Mouse (Mus musculus) kidney, postnatal 0 days (tissue): ENCODE measurements around the gene Fezf1. TPM values are rescaled to one million over a fixed set of nuclear protein-coding genes. Genes with fewer than 3 reads are reported as not detected.

Experiments used
- ATAC-seq: fragments of 200-750 bp; cut with Nextera tagmentation; replicated peaks from 2 replicates; pipeline ENCODE4 v1.8.0; 2017; ENCODE audit warnings: low read depth, moderate number of reproducible peaks, moderate TSS enrichment, moderate library complexity; ENCODE audit not compliant: low FRiP score
- DNase-seq: peaks from one replicate; pipeline ENCODE4 v3.0.0-alpha.2; 2016; ENCODE audit warnings: low spot score
- H3K27ac ChIP-seq: fragments of 300-500 bp; sonication (generic); 2 replicates; pipeline ENCODE4 v1.5.1; 2014; ENCODE audit warnings: mild to moderate bottlenecking
- H3K27me3 ChIP-seq: fragments of 300-500 bp; sonication (generic); 2 replicates; pipeline ENCODE4 v1.6.1; 2014; ENCODE audit warnings: low read length, mixed read lengths; ENCODE audit not compliant: insufficient read depth
- H3K36me3 ChIP-seq: fragments of 300-500 bp; sonication (generic); 2 replicates; pipeline ENCODE4 v1.6.1; 2014; ENCODE audit warnings: low read length, mixed read lengths; ENCODE audit not compliant: insufficient read depth
- H3K4me1 ChIP-seq: fragments of 300-500 bp; sonication (generic); replicated peaks from 2 replicates; pipeline ENCODE4 v1.6.1; 2014; ENCODE audit warnings: antibody characterized with exemption, low read length, mixed read lengths; ENCODE audit not compliant: insufficient read depth
- H3K4me2 ChIP-seq: fragments of 300-500 bp; sonication (generic); 2 replicates; pipeline ENCODE4 v1.6.1; 2014; ENCODE audit warnings: mild to moderate bottlenecking, low read length, moderate library complexity, mixed read lengths
- H3K4me3 ChIP-seq: fragments of 300-500 bp; sonication (generic); replicated peaks from 2 replicates; pipeline ENCODE4 v1.5.1; 2014; ENCODE audit warnings: low read depth, low read length
- H3K9ac ChIP-seq: fragments of 300-500 bp; sonication (generic); 2 replicates; pipeline ENCODE4 v1.6.1; 2014; ENCODE audit warnings: low read depth, low read length
- H3K9me3 ChIP-seq: fragments of 300-500 bp; sonication (generic); replicated peaks from 2 replicates; pipeline ENCODE4 v1.6.1; 2016; ENCODE audit warnings: low read length, inconsistent platforms, mixed read lengths
- CTCF ChIP-seq: IDR thresholded peaks from 2 replicates; pipeline ENCODE4 v1.5.1; 2016; ENCODE audit warnings: antibody characterized with exemption, low read depth, mild to moderate bottlenecking, moderate library complexity
- WGBS: fragments of 180-500 bp; shearing (Covaris S2); extraction: QIAGEN DNeasy Blood & Tissue Kit; methylation state at CpG from one replicate; pipeline ENCODE4 v1.1.7; 2014; 5-methylcytosine and 5-hydroxymethylcytosine counted together
- polyA plus RNA-seq: library from polyadenylated mRNA; unstranded; fragments of >200 nt; fragmentation: Nextera tagmentation; extraction: Ambion mirVana; gene quantifications from 2 replicates; pipeline ENCODE4 v1.2.1, GENCODE M21; 2015

Fezf1 gene
- polyA plus RNA-seq, 1 experiment from 2014 or later = not detected

GRCm38 (mm10) chr6:23272979-23273378, 24.8 kb upstream of the Fezf1 start:
- no peak overlapping the region for H3K9ac ChIP-seq
- no peak overlapping the region for H3K4me2 ChIP-seq
- ATAC-seq = no peak
- no peaks in the 10 kb centered on the region for H3K9me3 ChIP-seq
- WGBS = 10% methylated on average over 11 of the region's 11 CpGs
- H3K4me1 ChIP-seq = no peaks in the 10 kb centered on the region
- H3K4me3 ChIP-seq = no peak overlapping the region
- H3K27ac ChIP-seq = no peak overlapping the region
- TF ChIP-seq CTCF = no peak
- DNase-seq = no peak
- H3K27me3 ChIP-seq = peaks cover 22% of the 10 kb centered on the region
- no peaks in the 10 kb centered on the region for H3K36me3 ChIP-seq

- WGBS = 17% methylated on average over 7 of the region's 7 CpGs
- DNase-seq (no peak), ATAC-seq (no peak)
- no peak for TF ChIP-seq CTCF
- Histone ChIP-seq H3K4me1 (no peaks in the 10 kb centered on the region), H3K36me3 (no peaks in the 10 kb centered on the region), H3K9me3 (no peaks in the 10 kb centered on the region), H3K9ac (no peak overlapping the region), H3K4me2 (no peak overlapping the region), H3K27me3 (peaks cover 22% of the 10 kb centered on the region), H3K4me3 (no peak overlapping the region), H3K27ac (no peak overlapping the region)
Observed at GRCm38 (mm10) chr6:23272542-23272941, 24.4 kb upstream of the Fezf1 start.

DNA sequence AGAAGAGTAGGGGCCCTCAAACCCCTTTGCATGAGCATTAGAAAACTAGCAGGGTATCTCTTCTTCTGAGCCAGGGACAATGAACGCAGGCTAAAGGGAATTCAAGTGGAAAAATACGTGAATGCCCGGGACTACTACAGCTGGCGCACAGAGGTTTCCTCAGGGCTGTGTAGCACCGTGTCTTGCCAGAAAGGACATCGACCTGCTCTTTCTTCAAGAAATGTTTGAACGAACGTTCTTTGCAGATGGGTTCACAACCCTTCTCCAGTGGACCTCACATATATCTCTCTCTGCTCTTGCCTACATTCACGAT, 12.5 kb upstream of the Fezf1 start:
- WGBS = 3% methylated on average over 9 of the region's 9 CpGs
- Histone ChIP-seq H3K9me3 (no peaks in the 10 kb centered on the region), H3K27ac (no peak overlapping the region), H3K36me3 (no peaks in the 10 kb centered on the region), H3K4me3 (no peak overlapping the region), H3K4me2 (no peak overlapping the region), H3K9ac (no peak overlapping the region), H3K4me1 (0 out of 2 replicates have a peak, but pooled peaks cover 3% of the 10 kb centered on the region), H3K27me3 (peaks cover 62% of the 10 kb centered on the region)
- TF ChIP-seq CTCF = no peak
- ATAC-seq = no peak
- DNase-seq = no peak

- Histone ChIP-seq H3K27ac (no peak overlapping the region), H3K4me3 (no peak overlapping the region), H3K36me3 (no peaks in the 10 kb centered on the region), H3K9ac (no peak overlapping the region), H3K27me3 (peaks cover 67% of the 10 kb centered on the region), H3K4me2 (no peak overlapping the region), H3K4me1 (0 out of 2 replicates have a peak, but pooled peaks cover 3% of the 10 kb centered on the region), H3K9me3 (no peaks in the 10 kb centered on the region)
- 2% methylated on average over 36 of the region's 36 CpGs for WGBS
- no peak for DNase-seq
- TF ChIP-seq CTCF = no peak
- ATAC-seq = no peak
Observed at GRCm38 (mm10) chr6:23260016-23260737, 12.0 kb upstream of the Fezf1 start.

GRCm38 (mm10) chr6:23257981-23258380, 9.8 kb upstream of the Fezf1 start:
- no peak for TF ChIP-seq CTCF
- no peak overlapping the region for H3K9ac ChIP-seq
- H3K36me3 ChIP-seq = no peaks in the 10 kb centered on the region
- DNase-seq (no peak), ATAC-seq (no peak)
- H3K4me2 ChIP-seq = no peak overlapping the region
- 0 out of 2 replicates have a peak, but pooled peaks cover 6% of the 10 kb centered on the region for H3K4me1 ChIP-seq
- WGBS = 12% methylated on average over 3 of the region's 3 CpGs
- no peak overlapping the region for H3K4me3 ChIP-seq
- peaks cover 83% of the 10 kb centered on the region for H3K27me3 ChIP-seq
- H3K9me3 ChIP-seq = no peaks in the 10 kb centered on the region
- no peak overlapping the region for H3K27ac ChIP-seq

DNA sequence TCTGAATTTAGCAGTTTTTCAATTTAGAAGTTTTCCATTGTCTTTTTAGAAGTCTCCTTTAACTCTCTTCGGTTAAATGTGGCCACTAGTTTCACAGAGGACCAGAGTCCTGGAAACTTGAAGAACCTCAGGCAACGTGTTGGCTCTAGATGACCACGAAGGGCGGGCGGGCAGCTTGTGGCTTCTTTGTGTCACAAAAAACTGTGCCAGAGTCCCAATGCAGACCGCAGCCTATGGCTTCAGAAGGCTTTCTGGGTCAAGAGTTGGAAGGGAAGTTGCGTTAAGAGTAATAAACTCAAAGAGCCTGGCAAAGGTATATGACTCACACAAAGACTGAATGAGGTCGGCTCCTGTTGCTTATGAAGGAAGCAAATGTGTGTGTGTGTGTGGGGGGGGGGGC, 7.0 kb upstream of the Fezf1 start:
- H3K27ac ChIP-seq = no peak overlapping the region
- H3K36me3 ChIP-seq = no peaks in the 10 kb centered on the region
- no peak for TF ChIP-seq CTCF
- H3K27me3 ChIP-seq = peaks cover 86% of the 10 kb centered on the region
- 2% methylated on average over 8 of the region's 8 CpGs for WGBS
- ATAC-seq = no peak
- DNase-seq = no peak
- no peak overlapping the region for H3K4me2 ChIP-seq
- H3K4me3 ChIP-seq = no peak overlapping the region
- no peaks in the 10 kb centered on the region for H3K9me3 ChIP-seq
- 0 out of 2 replicates have a peak, but pooled peaks cover 3% of the 10 kb centered on the region for H3K4me1 ChIP-seq
- H3K9ac ChIP-seq = no peak overlapping the region

DNA sequence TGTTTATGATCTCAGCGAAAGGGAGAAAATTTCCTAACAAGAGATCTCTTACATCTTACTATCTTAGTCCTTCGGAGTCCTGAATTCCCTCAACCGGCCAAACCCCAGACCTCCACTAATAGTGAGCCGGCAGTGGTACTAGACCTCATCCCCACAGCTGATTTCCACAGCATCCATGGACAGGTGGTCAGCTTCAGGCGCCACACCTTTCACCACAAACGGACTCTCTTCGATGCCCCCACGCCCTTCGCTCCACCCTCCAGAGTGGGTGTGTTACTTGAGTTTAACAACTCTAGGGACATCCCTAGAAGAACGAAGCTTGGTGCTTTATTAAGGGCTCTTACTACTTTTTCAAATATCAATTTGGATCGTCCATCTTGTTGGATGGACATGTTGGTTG, 6.5 kb upstream of the Fezf1 start:
- no peak overlapping the region for H3K4me2 ChIP-seq
- no peak for ATAC-seq
- DNase-seq = no peak
- H3K9me3 ChIP-seq = no peaks in the 10 kb centered on the region
- no peak overlapping the region for H3K4me3 ChIP-seq
- H3K4me1 ChIP-seq = 0 out of 2 replicates have a peak, but pooled peaks cover 3% of the 10 kb centered on the region
- WGBS = 3% methylated on average over 11 of the region's 11 CpGs
- H3K9ac ChIP-seq = no peak overlapping the region
- peaks cover 87% of the 10 kb centered on the region for H3K27me3 ChIP-seq
- no peak for TF ChIP-seq CTCF
- no peak overlapping the region for H3K27ac ChIP-seq
- H3K36me3 ChIP-seq = no peaks in the 10 kb centered on the region
